In the genomic region with DNA sequence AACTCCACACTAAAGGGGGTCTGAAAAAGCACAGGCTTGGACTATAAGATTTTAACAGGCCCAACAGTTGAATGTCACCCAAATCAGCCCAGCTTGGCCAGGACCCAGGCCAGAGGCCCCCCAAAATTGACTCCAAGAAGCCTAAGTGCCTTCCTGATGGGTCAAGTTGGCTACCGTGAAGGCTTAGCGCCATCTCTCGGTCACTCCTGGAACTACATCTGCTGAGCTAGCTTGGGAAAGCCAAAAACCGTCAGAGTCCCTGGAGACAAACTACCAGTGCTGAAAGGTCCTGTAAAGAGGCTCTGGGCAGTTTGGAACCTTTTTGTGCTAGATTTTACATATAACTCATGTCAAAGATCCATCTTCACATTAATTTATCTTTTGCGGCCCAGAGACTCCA, we compare ENCODE assay signal across 8 mouse cellular contexts. TPM values are rescaled to one million over a fixed set of nuclear protein-coding genes. Genes with fewer than 3 reads are reported as not detected.
DNase-seq lines count a peak whose midpoint lies in the region; ATAC-seq lines count a peak whose summit lies in the region.

No protein-coding gene starts in this region.

- 12% methylated on average over 5 of the region's 5 CpGs for WGBS in midbrain, embryonic 11.5 days
- WGBS in midbrain, embryonic 16.5 days, result 11% methylated on average over 5 of the region's 5 CpGs
- WGBS in limb, embryonic 10.5 days, result 6% methylated on average over 5 of the region's 5 CpGs

- no peak overlapping the region for H3K4me2 ChIP-seq in midbrain, embryonic 11.5 days
- no peak overlapping the region for H3K4me2 ChIP-seq in midbrain, embryonic 16.5 days (ENCODE audit: low read length)

- peaks cover 19% of the 10 kb centered on the region for H3K27me3 ChIP-seq in midbrain, embryonic 11.5 days (ENCODE audit: control insufficient read depth, insufficient read depth, low read length)
- H3K27me3 ChIP-seq in midbrain, embryonic 16.5 days (ENCODE audit: control insufficient read depth, insufficient read depth, low read depth, low read length), result no peaks in the 10 kb centered on the region; the same call in 1 of the 2 replicates
- H3K27me3 ChIP-seq in limb, embryonic 10.5 days (ENCODE audit: low read depth, poor library complexity, severe bottlenecking), result peaks cover 47% of the 10 kb centered on the region

- H3K36me3 ChIP-seq in midbrain, embryonic 11.5 days (ENCODE audit: control insufficient read depth, insufficient read depth, low read length), result no peaks in the 10 kb centered on the region
- H3K36me3 ChIP-seq in midbrain, embryonic 16.5 days (ENCODE audit: control insufficient read depth, insufficient read depth, low read length), result no peaks in the 10 kb centered on the region
- no peaks in the 10 kb centered on the region for H3K36me3 ChIP-seq in limb, embryonic 10.5 days

- no peak overlapping the region for H3K27ac ChIP-seq in midbrain, embryonic 11.5 days (ENCODE audit: low read depth, low read length)
- H3K27ac ChIP-seq in midbrain, embryonic 16.5 days (ENCODE audit: low read length), result no peak overlapping the region
- H3K27ac ChIP-seq in limb, embryonic 10.5 days, result no peak overlapping the region

- H3K9ac ChIP-seq in midbrain, embryonic 11.5 days (ENCODE audit: low read length), result no peak overlapping the region
- no peak overlapping the region for H3K9ac ChIP-seq in midbrain, embryonic 16.5 days (ENCODE audit: low read depth, low read length)

- no peak overlapping the region for H3K4me3 ChIP-seq in midbrain, embryonic 11.5 days (ENCODE audit: low read depth, low read length)
- H3K4me3 ChIP-seq in midbrain, embryonic 16.5 days (ENCODE audit: low read depth, low read length), result no peak overlapping the region
- H3K4me3 ChIP-seq in limb, embryonic 10.5 days, result no peak overlapping the region

- DNase-seq in midbrain, embryonic 11.5 days (ENCODE audit: low spot score, missing footprints), result peak; percentile 99
- peak; percentile 48 to 88 for DNase-seq in adrenal gland, adult (ENCODE audit: inconsistent age in 2 of 2, low spot score in 1 of 2)
- peak; percentile 72 to 87 for DNase-seq in cerebellum, postnatal 4 days (ENCODE audit: low spot score in 2 of 2)
- DNase-seq in hindlimb bud, embryonic 11.5 days (ENCODE audit: extremely low spot score, low read depth, low spot score), result peak; percentile 60
- peak; percentile 86 for DNase-seq in limb, embryonic 10.5 days (ENCODE audit: low spot score)
- peak; percentile 84 for DNase-seq in right cerebral cortex, postnatal 14 days

- peaks cover 4% of the 10 kb centered on the region; the same call in 1 of the 2 replicates for H3K4me1 ChIP-seq in midbrain, embryonic 11.5 days (ENCODE audit: control insufficient read depth, insufficient read depth, low read length)
- H3K4me1 ChIP-seq in midbrain, embryonic 16.5 days (ENCODE audit: control insufficient read depth, insufficient read depth, low read length), result peaks cover 23% of the 10 kb centered on the region
- peaks cover 3% of the 10 kb centered on the region for H3K4me1 ChIP-seq in limb, embryonic 10.5 days

- no peaks in the 10 kb centered on the region for H3K9me3 ChIP-seq in midbrain, embryonic 11.5 days (ENCODE audit: control insufficient read depth, low read length)
- H3K9me3 ChIP-seq in midbrain, embryonic 16.5 days (replicated peaks; ENCODE audit: control insufficient read depth, low read length, poor library complexity, severe bottlenecking), result no peaks in the 10 kb centered on the region; the same call in 1 of the 2 replicates
- H3K9me3 ChIP-seq in limb, embryonic 10.5 days (replicated peaks), result no peaks in the 10 kb centered on the region

- ATAC-seq in midbrain, embryonic 11.5 days (ENCODE audit: low FRiP score), result no peak
- ATAC-seq in midbrain, embryonic 16.5 days, result no peak
- no peak for ATAC-seq in granulocyte monocyte progenitor cell, adult 5-6 weeks (replicated peaks; ENCODE audit: poor library complexity, severe bottlenecking)

RNA-seq across cellular contexts. Expression of a gene that starts 56.1 kb away (rescaled TPM):
- polyA plus RNA-seq in midbrain, embryonic 11.5 days (2014; fragmentation: Nextera tagmentation; extraction: Ambion mirVana), result 0.22 and 0.30 TPM in 2 replicates
- polyA plus RNA-seq in midbrain, embryonic 16.5 days (2015; fragmentation: Nextera tagmentation; extraction: Ambion mirVana), result 2.9 and 3.0 TPM in 2 replicates
- 0.26 and 0.50 TPM in 2 replicates for polyA plus RNA-seq in limb, embryonic 10.5 days (2016; fragmentation: Nextera tagmentation; extraction: Ambion mirVana)
- not detected in 2 replicates for total RNA-seq in granulocyte monocyte progenitor cell, adult 5-6 weeks (2014; fragmentation: Nextera tagmentation)
- total RNA-seq in granulocyte monocyte progenitor cell, adult 5-6 weeks (2017), result not detected in 2 replicates
